Mouse (Mus musculus) olfactory bulb, adult 2 months (tissue): ENCODE measurements around the gene Stk32c. TPM values are rescaled to one million over a fixed set of nuclear protein-coding genes. Genes with fewer than 3 reads are reported as not detected.

Source experiments
- H3K27ac ChIP-seq: fragments of 200-500 bp; 2 replicates; pipeline ENCODE4 v1.5.1; 2012; ENCODE audit warnings: low read depth, low read length; ENCODE audit not compliant: insufficient read depth
- H3K4me1 ChIP-seq: fragments of 200-500 bp; 2 replicates; pipeline ENCODE4 v1.6.1; 2012; ENCODE audit warnings: low read length; ENCODE audit not compliant: control insufficient read depth, insufficient read depth
- H3K4me3 ChIP-seq: fragments of 200-500 bp; 2 replicates; pipeline ENCODE4 v1.5.1; 2012; ENCODE audit warnings: mild to moderate bottlenecking, low read depth, low read length, moderate library complexity; ENCODE audit not compliant: insufficient read depth
- CTCF ChIP-seq: fragments of 200-500 bp; IDR thresholded peaks from 2 replicates; pipeline ENCODE4 v1.5.1; 2012; ENCODE audit warnings: low read depth, mild to moderate bottlenecking, low read length, moderate library complexity; ENCODE audit not compliant: insufficient read depth
- POLR2A ChIP-seq: fragments of 200-500 bp; IDR thresholded peaks from 2 replicates; pipeline ENCODE4 v1.6.1; 2012; ENCODE audit warnings: mild to moderate bottlenecking, low read depth, low read length, moderate library complexity; ENCODE audit not compliant: insufficient read depth
- WGBS: fragments of 180-500 bp; shearing (Covaris S2); methylation state at CpG from one replicate; pipeline ENCODE4 v1.1.7; 2018; 5-methylcytosine and 5-hydroxymethylcytosine counted together
- polyA plus RNA-seq: library from polyadenylated mRNA; stranded (reverse); fragments of >200 nt; gene quantifications from 2 replicates; pipeline ENCODE4 v1.2.4, GENCODE M21; 2012; ENCODE audit warnings: low replicate concordance; ENCODE audit not compliant: missing spikeins, insufficient read depth, insufficient read length

The Stk32c gene
- polyA plus RNA-seq, 1 experiment = not detected

GRCm38 (mm10) chr7:139233714-139234113 lies 20.6 kb upstream of the Stk32c start:
- WGBS = 3% methylated on average over 7 of the region's 7 CpGs
- TF ChIP-seq CTCF (peak; percentile 91), POLR2A (no peak)
- no peak overlapping the region for H3K27ac ChIP-seq
- no peak overlapping the region for H3K4me3 ChIP-seq
- H3K4me1 ChIP-seq = peaks cover 10% of the 10 kb centered on the region

- no peak overlapping the region for H3K4me3 ChIP-seq
- WGBS = 85% methylated on average over 12 of the region's 12 CpGs
- TF ChIP-seq POLR2A (no peak), CTCF (no peak)
Observed at GRCm38 (mm10) chr7:139230241-139230640, 17.1 kb upstream of the Stk32c start.

GRCm38 (mm10) chr7:139229837-139230236 lies 16.7 kb upstream of the Stk32c start:
- TF ChIP-seq CTCF (no peak), POLR2A (no peak)
- WGBS = 88% methylated on average over 5 of the region's 5 CpGs
- no peak overlapping the region for H3K27ac ChIP-seq

More at GRCm38 (mm10) chr7:139230241-139230640, 17.1 kb upstream of the Stk32c start:
- no peak overlapping the region for H3K27ac ChIP-seq
- peaks cover 10% of the 10 kb centered on the region for H3K4me1 ChIP-seq

GRCm38 (mm10) chr7:139228447-139229171 lies 15.5 kb upstream of the Stk32c start:
- H3K4me3 ChIP-seq = no peak overlapping the region
- peaks cover 7% of the 10 kb centered on the region for H3K4me1 ChIP-seq
- WGBS = 85% methylated on average over 6 of the region's 6 CpGs
- H3K27ac ChIP-seq = no peak overlapping the region
- no peak for TF ChIP-seq POLR2A
- TF ChIP-seq CTCF = no peak

More at GRCm38 (mm10) chr7:139229837-139230236, 16.7 kb upstream of the Stk32c start:
- peaks cover 10% of the 10 kb centered on the region for H3K4me1 ChIP-seq
- no peak overlapping the region for H3K4me3 ChIP-seq

- 91% methylated on average over 7 of the region's 7 CpGs for WGBS
- H3K4me3 ChIP-seq = no peak overlapping the region
- TF ChIP-seq POLR2A (no peak), CTCF (no peak)
- no peak overlapping the region for H3K27ac ChIP-seq
- H3K4me1 ChIP-seq = peaks cover 18% of the 10 kb centered on the region
Observed at GRCm38 (mm10) chr7:139226416-139226815, 13.3 kb upstream of the Stk32c start.

- WGBS = 81% methylated on average over 8 of the region's 8 CpGs
- TF ChIP-seq POLR2A = no peak
- TF ChIP-seq CTCF = no peak
- Histone ChIP-seq H3K4me1 (peaks cover 20% of the 10 kb centered on the region), H3K4me3 (no peak overlapping the region), H3K27ac (no peak overlapping the region)
Observed at GRCm38 (mm10) chr7:139224725-139225124, 11.6 kb upstream of the Stk32c start.

- Histone ChIP-seq H3K4me1 (peaks cover 20% of the 10 kb centered on the region), H3K4me3 (no peak overlapping the region), H3K27ac (no peak overlapping the region; the same call in 1 of the 2 replicates)
- TF ChIP-seq CTCF (no peak), POLR2A (no peak)
- 64% methylated on average over 1 of the region's 1 CpGs for WGBS
Observed at GRCm38 (mm10) chr7:139224070-139224469, 11.0 kb upstream of the Stk32c start.

GRCm38 (mm10) chr7:139222341-139222740 lies 9.2 kb upstream of the Stk32c start:
- H3K4me1 ChIP-seq = peaks cover 20% of the 10 kb centered on the region
- H3K27ac ChIP-seq = no peak overlapping the region
- 91% methylated on average over 4 of the region's 4 CpGs for WGBS
- H3K4me3 ChIP-seq = no peak overlapping the region
- TF ChIP-seq POLR2A = no peak
- TF ChIP-seq CTCF = no peak

- no peak overlapping the region for H3K27ac ChIP-seq
- TF ChIP-seq CTCF (no peak), POLR2A (no peak)
- 90% methylated on average over 2 of the region's 2 CpGs for WGBS
- H3K4me1 ChIP-seq = peaks cover 20% of the 10 kb centered on the region
- H3K4me3 ChIP-seq = no peak overlapping the region
Observed at GRCm38 (mm10) chr7:139221856-139222255, 8.7 kb upstream of the Stk32c start.
